Mouse (Mus musculus): ENCODE measurements at regions not wholly inside any gene's neighbourhood (a gene's known extent, or its start where the extent isn't known, plus 50 kb on each side); places are given as distances from the start of the nearest gene placed in this dataset.

DNA sequence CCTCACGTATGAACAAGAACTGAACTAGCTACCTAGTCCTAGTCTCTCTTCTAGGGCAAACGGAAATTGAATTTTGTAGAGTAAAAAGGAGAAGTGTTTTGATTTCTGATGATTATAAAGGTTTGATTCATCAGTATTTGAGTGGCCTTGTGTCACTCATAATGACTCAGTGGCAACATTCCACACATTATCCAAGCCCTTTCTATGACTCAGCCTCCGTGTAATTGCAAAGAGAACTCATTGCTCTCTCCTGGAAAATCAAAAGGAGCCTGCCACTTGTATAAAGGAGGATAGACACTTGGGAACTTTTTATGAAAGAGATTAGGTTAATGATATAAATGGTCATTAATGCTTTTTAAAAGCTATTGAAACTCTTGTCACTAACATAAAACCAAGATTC lies 72.4 kb upstream of the Bbx start:
- no peak for DNase-seq (ENCODE audit: low spot score in 2 of 2)
- Histone ChIP-seq H3K4me3 (no peak overlapping the region), H3K27ac (no peak overlapping the region)
- no peak for TF ChIP-seq CTCF (conservative IDR thresholded peaks at IDR 0.05)

DNA sequence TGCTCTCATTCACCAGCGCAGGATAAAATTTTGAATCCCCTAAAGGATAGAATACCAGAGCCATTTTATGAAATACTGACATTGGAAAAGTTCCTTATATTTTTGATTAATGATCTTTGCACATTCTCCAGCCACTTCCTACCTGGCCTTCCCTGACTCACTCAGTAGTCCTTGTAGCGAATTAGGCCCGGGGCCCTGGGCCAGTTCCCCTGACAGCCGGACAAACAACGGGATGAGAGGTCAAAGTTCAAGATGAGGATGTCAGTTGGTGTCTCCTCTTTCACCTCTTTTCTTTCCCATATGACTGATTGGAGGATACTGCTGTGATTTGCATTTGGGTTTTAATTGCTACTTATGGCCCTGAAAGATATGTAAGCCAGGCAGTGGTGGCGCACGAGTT lies 66.7 kb upstream of the Bbx start:
- no peak for TF ChIP-seq CTCF (conservative IDR thresholded peaks at IDR 0.05)
- DNase-seq (ENCODE audit: low spot score in 2 of 2): no peak
- Histone ChIP-seq H3K27ac (no peak overlapping the region), H3K4me3 (no peak overlapping the region)

DNA sequence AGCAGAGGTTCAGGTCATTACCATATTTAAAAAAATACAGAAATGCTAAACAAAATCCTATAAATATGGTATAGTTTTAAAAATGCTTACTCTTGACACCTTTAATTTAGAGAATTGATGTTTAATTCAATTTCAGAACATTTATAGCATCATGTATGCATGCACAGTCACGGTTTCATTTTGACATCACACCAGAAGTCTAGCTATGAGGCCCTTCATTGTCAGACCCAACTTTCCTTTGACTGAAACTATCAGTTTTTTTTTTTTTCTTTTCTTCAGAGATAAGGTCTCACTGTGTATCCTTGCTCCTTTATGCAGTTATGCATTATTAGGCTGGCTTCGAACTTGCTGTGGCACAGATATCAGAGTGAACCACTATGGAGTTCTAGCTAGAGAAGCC lies 61.5 kb upstream of the Bbx start:
- Histone ChIP-seq H3K4me3 (no peak overlapping the region), H3K27ac (no peak overlapping the region)
- no peak for DNase-seq (ENCODE audit: low spot score in 2 of 2)
- no peak for TF ChIP-seq CTCF (conservative IDR thresholded peaks at IDR 0.05)

DNA sequence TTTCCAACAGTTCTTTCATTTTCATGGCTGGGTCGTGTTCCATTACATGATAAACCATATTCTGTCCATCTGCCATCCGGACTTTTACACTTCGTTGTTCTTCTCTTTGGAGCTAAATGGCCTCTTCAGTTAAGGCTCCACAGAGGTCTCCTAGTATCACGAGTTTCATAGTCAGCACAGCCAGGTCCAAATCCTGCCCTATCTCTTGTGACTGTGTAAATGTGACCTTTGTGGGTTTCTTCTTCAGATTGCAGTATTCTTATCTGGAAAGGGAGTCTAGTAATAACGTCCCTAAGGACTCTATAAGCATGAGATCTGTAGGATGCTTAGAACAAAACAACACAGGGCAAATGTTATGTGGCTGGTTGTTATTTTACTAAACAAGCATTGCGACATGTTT lies 57.1 kb upstream of the Bbx start:
- no peak for TF ChIP-seq CTCF (conservative IDR thresholded peaks at IDR 0.05)
- Histone ChIP-seq H3K4me3 (no peak overlapping the region), H3K27ac (no peak overlapping the region)
- no peak for DNase-seq (ENCODE audit: low spot score in 2 of 2)

DNA sequence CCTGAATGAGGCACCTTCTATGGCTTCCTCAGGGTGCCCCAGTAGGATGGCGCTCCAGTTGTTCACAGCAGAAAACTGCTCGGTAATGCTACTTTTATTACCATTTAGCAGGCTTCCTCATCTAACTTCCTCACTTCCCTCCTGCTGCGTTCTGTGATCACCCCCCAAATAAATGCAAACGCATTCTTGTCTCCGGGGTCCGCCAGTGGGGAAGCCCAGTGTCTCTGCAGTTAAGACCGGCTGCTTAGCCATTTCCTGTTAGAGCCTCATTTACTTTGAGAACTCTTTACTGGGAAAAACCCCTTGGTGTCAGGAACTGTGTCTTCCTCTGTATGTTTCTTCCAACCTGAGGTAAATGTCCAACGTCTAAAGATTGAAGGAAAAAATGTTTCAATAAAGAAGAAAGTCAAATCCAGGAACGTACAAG lies 50.2 kb upstream of the Bbx start:
- H3K27ac ChIP-seq: no peak overlapping the region
- no peak overlapping the region for H3K4me3 ChIP-seq
- DNase-seq (ENCODE audit: low spot score in 2 of 2): no peak
- TF ChIP-seq CTCF (conservative IDR thresholded peaks at IDR 0.05): no peak

Data from layer of hippocampus, adult 2 months (tissue).